Mouse (Mus musculus): Measurements from ENCODE around the gene Vax2. TPM values are rescaled to one million over a fixed set of nuclear protein-coding genes. Genes with fewer than 3 reads are reported as not detected.

Gene Vax2
- total and polyA plus RNA-seq, 3 experiments, result not detected

- DNase-seq, result no peak
- H3K9ac ChIP-seq (ENCODE audit: low read depth, low read length), result no peak overlapping the region
- no peak overlapping the region for H3K27ac ChIP-seq
- H3K4me1 ChIP-seq (ENCODE audit: control insufficient read depth, insufficient read depth, low read length), result no peaks in the 10 kb centered on the region
- H3K27me3 ChIP-seq (ENCODE audit: control insufficient read depth, insufficient read depth, low read length), result peaks cover 27% of the 10 kb centered on the region
- 29% methylated on average over 5 of the region's 5 CpGs for WGBS
- no peaks in the 10 kb centered on the region for H3K36me3 ChIP-seq (ENCODE audit: control insufficient read depth, insufficient read depth, low read length)
- no peaks in the 10 kb centered on the region for H3K79me2 ChIP-seq (replicated peaks; ENCODE audit: control insufficient read depth, insufficient read depth, low read length)
- TF ChIP-seq POLR2A (IDR thresholded peaks at IDR 0.05; ENCODE audit: insufficient read depth, low read depth, low read length) (no peak), CTCF (IDR thresholded peaks at IDR 0.05) (no peak), EP300 (IDR thresholded peaks at IDR 0.05; ENCODE audit: insufficient read depth, low read depth, low read length) (no peak)
- intact Hi-C loops (cut with DNase I), result no loop called here
- no peak overlapping the region for H3K4me3 ChIP-seq
These were observed 6.4 kb upstream of the Vax2 start for GRCm38 (mm10) chr6:83704701-83705100.

GRCm38 (mm10) chr6:83707738-83708510 lies 3.1 kb upstream of the Vax2 start:
- no peaks in the 10 kb centered on the region for H3K79me2 ChIP-seq (replicated peaks; ENCODE audit: control insufficient read depth, insufficient read depth, low read length)
- no peak overlapping the region for H3K4me3 ChIP-seq
- H3K4me1 ChIP-seq (ENCODE audit: control insufficient read depth, insufficient read depth, low read length), result peaks cover 2% of the 10 kb centered on the region
- intact Hi-C loops (cut with DNase I), result no loop called here
- H3K9ac ChIP-seq (ENCODE audit: low read depth, low read length), result no peak overlapping the region
- H3K27me3 ChIP-seq (ENCODE audit: control insufficient read depth, insufficient read depth, low read length), result peaks cover 38% of the 10 kb centered on the region
- H3K36me3 ChIP-seq (ENCODE audit: control insufficient read depth, insufficient read depth, low read length), result no peaks in the 10 kb centered on the region
- WGBS, result 7% methylated on average over 6 of the region's 6 CpGs
- TF ChIP-seq CTCF (IDR thresholded peaks at IDR 0.05) (no peak), POLR2A (IDR thresholded peaks at IDR 0.05; ENCODE audit: insufficient read depth, low read depth, low read length) (no peak), EP300 (IDR thresholded peaks at IDR 0.05; ENCODE audit: insufficient read depth, low read depth, low read length) (no peak)
- no peak overlapping the region for H3K27ac ChIP-seq
- DNase-seq, result no peak

GRCm38 (mm10) chr6:83710361-83711066 lies 550 bp upstream of the Vax2 start:
- no peaks in the 10 kb centered on the region for H3K79me2 ChIP-seq (replicated peaks; ENCODE audit: control insufficient read depth, insufficient read depth, low read length)
- H3K4me3 ChIP-seq, result peak overlapping the region; percentile 37; the same call in 1 of the 2 replicates
- no peaks in the 10 kb centered on the region for H3K36me3 ChIP-seq (ENCODE audit: control insufficient read depth, insufficient read depth, low read length)
- no peak overlapping the region for H3K9ac ChIP-seq (ENCODE audit: low read depth, low read length)
- intact Hi-C loops (cut with DNase I), result no loop called here
- DNase-seq, result no peak
- no peak overlapping the region for H3K27ac ChIP-seq
- 2% methylated on average over 32 of the region's 32 CpGs for WGBS
- peaks cover 44% of the 10 kb centered on the region for H3K27me3 ChIP-seq (ENCODE audit: control insufficient read depth, insufficient read depth, low read length)
- H3K4me1 ChIP-seq (ENCODE audit: control insufficient read depth, insufficient read depth, low read length), result peaks cover 2% of the 10 kb centered on the region
- TF ChIP-seq POLR2A (IDR thresholded peaks at IDR 0.05; ENCODE audit: insufficient read depth, low read depth, low read length) (no peak), CTCF (IDR thresholded peaks at IDR 0.05) (no peak), EP300 (IDR thresholded peaks at IDR 0.05; ENCODE audit: insufficient read depth, low read depth, low read length) (no peak)

GRCm38 (mm10) chr6:83711725-83712475 lies 836 bp downstream of the Vax2 start:
- H3K79me2 ChIP-seq (replicated peaks; ENCODE audit: control insufficient read depth, insufficient read depth, low read length), result no peaks in the 10 kb centered on the region
- H3K4me1 ChIP-seq (ENCODE audit: control insufficient read depth, insufficient read depth, low read length), result peaks cover 3% of the 10 kb centered on the region
- no peak overlapping the region for H3K27ac ChIP-seq
- peak overlapping the region; percentile 37; the same call in 1 of the 2 replicates for H3K4me3 ChIP-seq
- DNase-seq, result no peak
- 8% methylated on average over 45 of the region's 45 CpGs for WGBS
- H3K27me3 ChIP-seq (ENCODE audit: control insufficient read depth, insufficient read depth, low read length), result peaks cover 47% of the 10 kb centered on the region
- H3K9ac ChIP-seq (ENCODE audit: low read depth, low read length), result no peak overlapping the region
- H3K36me3 ChIP-seq (ENCODE audit: control insufficient read depth, insufficient read depth, low read length), result no peaks in the 10 kb centered on the region
- TF ChIP-seq CTCF (IDR thresholded peaks at IDR 0.05) (no peak), EP300 (IDR thresholded peaks at IDR 0.05; ENCODE audit: insufficient read depth, low read depth, low read length) (no peak), POLR2A (IDR thresholded peaks at IDR 0.05; ENCODE audit: insufficient read depth, low read depth, low read length) (no peak)
- intact Hi-C loops (cut with DNase I), result no loop called here

GRCm38 (mm10) chr6:83713271-83714136 lies 2.4 kb downstream of the Vax2 start:
- no peak for DNase-seq
- WGBS, result 8% methylated on average over 12 of the region's 12 CpGs
- Histone ChIP-seq H3K4me1 (ENCODE audit: control insufficient read depth, insufficient read depth, low read length) (peaks cover 3% of the 10 kb centered on the region), H3K27ac (no peak overlapping the region), H3K36me3 (ENCODE audit: control insufficient read depth, insufficient read depth, low read length) (no peaks in the 10 kb centered on the region), H3K79me2 (replicated peaks; ENCODE audit: control insufficient read depth, insufficient read depth, low read length) (no peaks in the 10 kb centered on the region), H3K9ac (ENCODE audit: low read depth, low read length) (no peak overlapping the region), H3K27me3 (ENCODE audit: control insufficient read depth, insufficient read depth, low read length) (peaks cover 48% of the 10 kb centered on the region), H3K4me3 (no peak overlapping the region)
- no peak for TF ChIP-seq POLR2A (IDR thresholded peaks at IDR 0.05; ENCODE audit: insufficient read depth, low read depth, low read length)
- no peak for TF ChIP-seq CTCF (IDR thresholded peaks at IDR 0.05)
- TF ChIP-seq EP300 (IDR thresholded peaks at IDR 0.05; ENCODE audit: insufficient read depth, low read depth, low read length), result no peak
- intact Hi-C loops (cut with DNase I), result no loop called here

All from heart, adult 2 months (tissue).